Mouse (Mus musculus): ENCODE measurements around the gene Tmprss13. TPM values are rescaled to one million over a fixed set of nuclear protein-coding genes. Genes with fewer than 3 reads are reported as not detected.

The Tmprss13 gene
- total RNA-seq (2021), result not detected
- long read RNA-seq, experiment 1, result 0 reads
- long read RNA-seq, experiment 2, result 0 reads

GRCm38 (mm10) chr9:45318855-45319254 lies at the start of gene Tmprss13:
Gene Tmprss13 (plus strand): TSS chr9:45319100.
- TF ChIP-seq CTCF (conservative IDR thresholded peaks at IDR 0.05), result no peak
- DNase-seq (ENCODE audit: low spot score in 2 of 2), result no peak

DNA sequence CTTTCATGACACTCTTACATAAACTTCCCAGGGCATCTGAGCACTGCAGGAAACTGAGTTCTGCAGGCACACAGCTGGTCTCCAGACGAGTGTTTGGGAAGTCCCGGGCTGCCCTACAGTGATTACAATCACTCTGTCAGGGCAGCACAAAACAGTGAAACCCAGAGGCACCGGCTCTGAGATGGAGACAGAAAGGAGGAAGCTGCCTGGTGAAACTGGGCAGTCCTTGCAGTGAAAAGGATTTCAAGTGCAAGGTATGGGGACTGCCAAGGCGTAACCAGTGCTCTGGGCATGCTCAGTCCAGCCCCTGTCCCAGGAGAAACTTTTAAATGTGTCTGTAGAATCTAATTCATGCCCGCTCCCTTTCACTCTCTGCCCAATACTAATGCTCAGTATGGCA lies 46.7 kb upstream of the Tmprss13 start:
- H3K27ac ChIP-seq, result no peak overlapping the region
- DNase-seq (ENCODE audit: low spot score in 2 of 2), result no peak

More at GRCm38 (mm10) chr9:45318855-45319254, at the start of gene Tmprss13:
- H3K27ac ChIP-seq, result no peak within 1 kb of the TSS
- H3K4me3 ChIP-seq, result no peak within 1 kb of the TSS

DNA sequence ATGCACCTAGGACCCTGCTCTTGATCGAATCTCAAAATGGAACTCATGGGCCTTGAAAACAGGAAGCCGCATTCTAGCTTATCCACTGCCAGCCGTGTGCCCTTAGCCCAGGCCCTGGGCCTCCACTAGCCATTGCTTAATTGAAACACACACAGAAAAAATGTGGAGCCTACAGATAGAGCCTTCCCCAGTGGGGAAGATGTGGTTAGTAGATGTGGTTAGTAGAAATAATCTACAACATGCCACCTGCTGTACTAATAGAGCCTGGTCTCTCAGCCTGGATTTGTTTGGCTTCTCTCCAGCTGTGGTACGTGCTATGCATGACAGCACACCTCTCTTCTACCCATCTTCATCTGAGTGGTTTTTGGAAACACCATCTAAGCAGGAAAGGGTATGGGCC lies 44.7 kb upstream of the Tmprss13 start:
- H3K4me3 ChIP-seq, result no peak overlapping the region
- DNase-seq (ENCODE audit: low spot score in 2 of 2), result no peak
- no peak for TF ChIP-seq CTCF (conservative IDR thresholded peaks at IDR 0.05)
- no peak overlapping the region for H3K27ac ChIP-seq

More for the DNA sequence above, 46.7 kb upstream of the Tmprss13 start:
- TF ChIP-seq CTCF (conservative IDR thresholded peaks at IDR 0.05), result no peak
- H3K4me3 ChIP-seq, result no peak overlapping the region

GRCm38 (mm10) chr9:45274635-45275034 lies 44.3 kb upstream of the Tmprss13 start:
- TF ChIP-seq CTCF (conservative IDR thresholded peaks at IDR 0.05), result no peak
- DNase-seq (ENCODE audit: low spot score in 2 of 2), result no peak
- Histone ChIP-seq H3K4me3 (no peak overlapping the region), H3K27ac (no peak overlapping the region)

GRCm38 (mm10) chr9:45280059-45280458 lies 38.8 kb upstream of the Tmprss13 start:
- H3K27ac ChIP-seq, result peak overlapping the region; percentile 33; the same call in 1 of the 2 replicates
- no peak overlapping the region for H3K4me3 ChIP-seq
- no peak for DNase-seq (ENCODE audit: low spot score in 2 of 2)
- TF ChIP-seq CTCF (conservative IDR thresholded peaks at IDR 0.05), result no peak

DNA sequence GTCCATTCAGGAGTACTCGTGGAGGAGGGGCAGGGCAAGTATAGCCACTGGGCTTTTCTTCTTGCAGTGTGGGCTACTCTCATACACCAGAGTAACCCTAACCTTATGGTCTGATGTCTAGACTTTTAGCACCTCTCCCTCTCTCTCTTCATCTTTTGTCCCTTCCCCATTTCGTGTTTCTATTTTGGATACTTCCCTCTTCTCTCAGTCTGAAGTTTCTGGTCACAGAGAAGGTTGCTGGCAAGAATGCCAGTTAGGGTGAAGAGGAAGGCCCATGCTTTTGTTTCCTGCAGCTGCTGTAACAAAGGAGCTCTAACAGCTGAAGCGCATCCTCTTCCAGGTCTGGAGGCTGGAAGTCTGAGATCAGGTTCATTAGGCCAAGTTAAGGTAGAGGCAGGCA lies 38.0 kb upstream of the Tmprss13 start:
- no peak for DNase-seq (ENCODE audit: low spot score in 2 of 2)
- no peak for TF ChIP-seq CTCF (conservative IDR thresholded peaks at IDR 0.05)
- Histone ChIP-seq H3K27ac (peak overlapping the region; percentile 33; the same call in 1 of the 2 replicates), H3K4me3 (no peak overlapping the region)

DNA sequence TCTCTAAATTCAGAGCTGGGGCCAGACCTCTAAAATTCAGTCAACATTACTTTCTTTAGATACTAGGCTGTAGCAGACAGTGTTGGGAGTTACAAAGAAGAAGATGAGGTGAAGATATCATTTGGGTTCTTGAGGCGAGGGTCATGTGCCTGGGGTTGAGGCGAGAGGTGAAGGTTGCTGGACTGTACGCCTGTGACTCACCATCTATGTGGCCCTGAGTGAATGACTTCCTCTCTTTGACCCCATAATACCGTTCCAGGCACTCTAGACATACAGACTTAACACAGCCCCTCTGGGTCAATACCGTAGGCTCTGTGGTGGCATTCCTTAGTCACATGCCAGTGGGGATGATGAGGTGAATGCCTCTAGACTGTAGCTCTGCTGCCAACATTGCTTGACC lies 36.4 kb upstream of the Tmprss13 start:
- no peak overlapping the region for H3K27ac ChIP-seq
- no peak overlapping the region for H3K4me3 ChIP-seq
- DNase-seq (ENCODE audit: low spot score in 2 of 2), result no peak
- no peak for TF ChIP-seq CTCF (conservative IDR thresholded peaks at IDR 0.05)

DNA sequence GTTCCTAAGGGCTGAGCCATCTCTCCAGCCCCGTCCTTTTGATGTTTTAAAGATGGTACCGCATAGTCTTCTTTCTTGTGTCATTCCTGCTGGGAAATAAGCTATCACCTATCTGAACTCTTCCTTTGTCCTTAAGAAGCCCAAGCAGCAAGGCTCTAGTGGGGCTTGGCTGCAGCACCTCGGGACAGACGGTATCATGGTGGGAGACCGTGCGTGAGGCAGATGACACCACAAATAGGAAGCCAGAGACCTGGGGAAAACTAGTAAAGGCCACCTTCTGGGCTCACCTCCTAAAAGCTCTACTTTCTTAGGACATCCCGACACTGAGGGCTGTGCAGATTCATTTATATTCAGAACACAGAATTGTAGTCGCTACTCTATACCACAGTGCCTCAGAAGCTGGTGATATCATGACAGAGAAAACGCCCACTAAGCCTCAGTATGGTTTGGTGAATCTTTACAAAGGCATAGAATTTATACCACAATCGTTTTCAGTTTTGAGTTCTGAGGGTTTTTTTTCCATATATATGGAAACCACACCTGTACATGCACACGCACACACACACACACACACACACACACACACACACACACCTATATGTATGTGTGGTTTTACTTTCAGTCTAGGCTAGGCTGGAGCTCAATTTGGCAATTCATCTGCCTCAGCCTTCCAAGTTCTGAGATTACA lies 27.3 kb upstream of the Tmprss13 start:
- no peak for DNase-seq (ENCODE audit: low spot score in 2 of 2)
- Histone ChIP-seq H3K27ac (no peak overlapping the region), H3K4me3 (no peak overlapping the region)
- no peak for TF ChIP-seq CTCF (conservative IDR thresholded peaks at IDR 0.05)

GRCm38 (mm10) chr9:45294210-45295011 lies 24.5 kb upstream of the Tmprss13 start:
- no peak for DNase-seq (ENCODE audit: low spot score in 2 of 2)
- H3K27ac ChIP-seq, result no peak overlapping the region
- TF ChIP-seq CTCF (conservative IDR thresholded peaks at IDR 0.05), result no peak
- H3K4me3 ChIP-seq, result no peak overlapping the region

GRCm38 (mm10) chr9:45299231-45300006 lies 19.5 kb upstream of the Tmprss13 start:
- DNase-seq (ENCODE audit: low spot score in 2 of 2), result peak in 1 of 2 experiments; percentile 15
- TF ChIP-seq CTCF (conservative IDR thresholded peaks at IDR 0.05), result peak; percentile 74
- Histone ChIP-seq H3K27ac (no peak overlapping the region), H3K4me3 (no peak overlapping the region)

GRCm38 (mm10) chr9:45300422-45301104 lies 18.3 kb upstream of the Tmprss13 start:
- H3K27ac ChIP-seq, result peak overlapping the region; percentile 93
- peak overlapping the region; percentile 40 for H3K4me3 ChIP-seq
- peak; percentile 95 for TF ChIP-seq CTCF (conservative IDR thresholded peaks at IDR 0.05)
- peak; percentile 96 to 98 for DNase-seq (ENCODE audit: low spot score in 2 of 2)

- no peak overlapping the region for H3K4me3 ChIP-seq
- TF ChIP-seq CTCF (conservative IDR thresholded peaks at IDR 0.05), result no peak
- DNase-seq (ENCODE audit: low spot score in 2 of 2), result no peak
- no peak overlapping the region for H3K27ac ChIP-seq
Observed at GRCm38 (mm10) chr9:45301771-45302170, 17.1 kb upstream of the Tmprss13 start.

All from layer of hippocampus, adult 2 months (tissue).